In genomic region chr14:30634418-30634817, GRCm38 (mm10) we compare ENCODE assay signal across 12 mouse cellular contexts.
"Had no signal": no experiment of that assay in that cellular context is flagged by ENCODE, and none has a peak within 500 bp of the region (broad histone marks: within the 10 kb centered on the region; RNA-seq: fewer than 3 reads in every experiment).

No protein-coding gene starts in this region.

- H3K27ac ChIP-seq: layer of hippocampus, adult 2 months; limb, embryonic 13.5 days; liver, embryonic 14.5 days; midbrain, embryonic 12.5 days; neural tube, embryonic 13.5 days; stomach, embryonic 15.5 days had no signal

- H3K27me3 ChIP-seq: limb, embryonic 13.5 days; neural tube, embryonic 13.5 days; stomach, embryonic 15.5 days had no signal

- H3K4me1 ChIP-seq: midbrain, embryonic 12.5 days had no signal

- H3K36me3 ChIP-seq: limb, embryonic 13.5 days; midbrain, embryonic 12.5 days; neural tube, embryonic 13.5 days; stomach, embryonic 15.5 days had no signal

- H3K4me3 ChIP-seq: layer of hippocampus, adult 2 months; limb, embryonic 13.5 days; midbrain, embryonic 12.5 days; neural tube, embryonic 13.5 days; stomach, embryonic 15.5 days had no signal

- ATAC-seq: midbrain, embryonic 16.5 days had no signal

- H3K9me3 ChIP-seq: limb, embryonic 13.5 days; midbrain, embryonic 12.5 days; neural tube, embryonic 13.5 days; stomach, embryonic 15.5 days had no signal

- DNase-seq: lung, adult 18-20 months; retina, postnatal 1 day; right cerebral cortex, postnatal 4 days; thymus, adult 2 months; thymus, postnatal 36 days had no signal

- H3K4me2 ChIP-seq: limb, embryonic 13.5 days; midbrain, embryonic 12.5 days; neural tube, embryonic 13.5 days; stomach, embryonic 15.5 days had no signal

- H3K9ac ChIP-seq: limb, embryonic 13.5 days; liver, embryonic 14.5 days; midbrain, embryonic 12.5 days; neural tube, embryonic 13.5 days; stomach, embryonic 15.5 days had no signal
